Mouse (Mus musculus): Measurements from ENCODE around the gene Meiob.

Meiob gene

DNA sequence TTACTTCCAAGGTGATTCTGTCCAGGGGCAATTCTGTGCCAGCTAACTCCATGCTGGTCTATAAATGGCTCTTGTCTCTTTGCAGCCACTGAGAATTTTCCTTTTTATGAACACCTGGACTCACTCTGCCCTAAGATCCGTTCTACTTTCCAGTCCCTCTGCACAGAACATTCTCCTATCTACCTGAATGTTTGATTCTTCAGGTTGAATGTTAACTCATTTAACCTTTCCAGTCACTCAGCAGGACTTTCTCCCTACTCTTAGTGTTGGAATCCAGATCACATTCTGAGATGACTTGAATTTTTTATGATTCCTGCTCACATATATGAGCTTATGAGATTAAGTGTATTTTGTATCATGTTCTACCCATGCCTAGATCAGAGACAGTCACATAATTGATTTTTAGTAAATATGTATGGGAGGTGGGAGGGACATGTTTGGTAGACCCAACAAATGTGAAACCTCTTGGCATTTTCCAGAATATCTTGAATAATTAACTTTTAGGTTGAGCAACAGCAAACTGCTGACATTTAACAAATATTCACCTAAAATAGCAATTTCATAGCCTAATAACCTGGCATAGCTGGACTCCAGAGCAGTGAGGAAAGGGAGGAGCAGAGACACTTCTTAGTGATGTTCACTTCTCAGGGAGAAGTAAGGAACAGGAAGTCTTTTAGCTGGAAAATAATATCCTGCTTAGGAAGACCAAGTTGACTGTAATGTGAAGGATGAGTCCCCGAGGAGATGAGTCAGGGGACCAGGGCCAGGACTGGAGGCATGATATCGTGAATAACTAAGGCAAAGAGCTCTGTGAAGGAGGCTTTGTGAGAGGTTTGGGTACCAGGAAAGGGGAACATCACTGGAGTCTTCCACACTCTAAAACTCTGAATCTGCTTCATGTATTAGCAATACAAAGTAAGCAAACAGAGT is 17.5 kb downstream of the Meiob start:
- DNase-seq, result no peak

DNA sequence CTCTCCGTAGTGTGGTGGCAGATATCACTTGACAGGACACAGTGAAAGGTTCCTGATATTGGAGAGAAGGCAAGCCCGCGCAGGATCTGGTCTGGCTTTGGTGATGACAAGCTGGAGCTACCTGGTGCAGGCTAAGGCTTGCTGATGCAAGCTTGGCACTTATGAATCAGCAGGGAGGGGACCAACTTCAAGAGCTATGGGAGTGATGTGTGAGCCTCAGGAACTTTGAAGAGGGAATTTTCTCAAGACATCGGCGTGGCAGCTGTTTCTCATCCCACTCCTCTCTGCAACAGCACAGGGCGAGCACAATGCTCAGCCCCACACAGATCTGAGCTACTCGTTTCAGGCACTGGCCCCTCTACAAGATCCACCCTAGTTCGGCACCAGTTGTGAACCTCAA is 35.8 kb downstream of the Meiob start, which contains the start of gene Hagh:
Hagh (plus strand) TSS at position 302 of the 400 bp plus-strand sequence.
- no peak for DNase-seq

DNA sequence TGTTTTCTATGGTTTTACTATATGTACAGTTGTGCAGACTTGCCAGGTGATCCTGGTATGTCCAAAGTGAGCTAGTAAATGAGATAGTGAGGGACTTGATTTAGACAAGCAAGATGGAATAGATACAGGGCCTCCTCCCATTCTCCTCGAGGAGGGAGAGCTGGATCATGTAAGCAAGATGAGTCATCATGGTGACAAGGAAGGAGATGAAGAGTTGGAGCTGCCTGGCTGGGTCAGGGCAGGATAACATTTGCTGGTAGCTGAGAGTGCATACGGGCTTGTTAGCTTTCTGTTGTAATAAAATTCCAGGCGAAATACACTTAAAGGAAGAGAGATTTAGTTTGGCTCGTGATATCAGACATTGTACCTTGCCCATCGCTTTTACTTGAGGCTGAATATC is 36.3 kb downstream of the Meiob start:
- DNase-seq, result no peak

DNA sequence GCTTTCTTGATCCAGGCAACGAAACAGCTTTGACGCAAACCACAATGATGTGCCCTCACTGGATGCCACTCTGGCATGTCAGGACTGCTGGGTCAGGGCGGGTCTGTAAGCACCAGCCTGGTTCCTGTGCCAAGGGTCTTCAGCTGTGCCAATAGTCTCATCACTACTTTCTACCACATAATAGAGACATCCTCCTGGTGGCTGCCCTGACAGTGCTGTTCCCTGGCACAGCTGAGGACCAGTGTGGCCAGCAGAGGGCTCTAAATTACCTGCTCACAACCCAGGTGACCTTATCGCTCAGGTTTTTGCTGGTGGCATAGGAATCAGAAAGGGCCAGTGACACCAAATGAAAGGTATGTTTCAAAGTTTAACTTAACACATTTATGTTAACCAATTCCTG is 37.0 kb downstream of the Meiob start:
- DNase-seq, result no peak

DNA sequence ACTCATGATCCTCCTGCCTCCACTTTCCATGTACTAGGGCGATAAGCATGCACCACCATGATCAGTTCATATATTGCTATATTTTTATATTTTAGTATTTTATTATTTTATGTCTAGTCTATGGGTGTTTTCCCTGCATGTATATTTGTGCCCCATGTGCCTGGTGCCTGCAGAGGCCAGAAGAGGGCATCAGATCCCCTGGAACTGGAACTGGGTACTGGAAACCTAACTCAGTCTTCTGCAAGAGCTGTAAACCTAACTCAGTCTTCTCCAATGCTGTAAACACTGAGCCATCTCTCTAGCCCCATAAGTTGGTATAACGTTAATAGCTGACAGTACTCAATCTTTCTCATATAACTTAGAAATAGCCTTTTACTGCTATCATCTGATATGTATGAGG is 38.5 kb downstream of the Meiob start:
- no peak for DNase-seq

DNA sequence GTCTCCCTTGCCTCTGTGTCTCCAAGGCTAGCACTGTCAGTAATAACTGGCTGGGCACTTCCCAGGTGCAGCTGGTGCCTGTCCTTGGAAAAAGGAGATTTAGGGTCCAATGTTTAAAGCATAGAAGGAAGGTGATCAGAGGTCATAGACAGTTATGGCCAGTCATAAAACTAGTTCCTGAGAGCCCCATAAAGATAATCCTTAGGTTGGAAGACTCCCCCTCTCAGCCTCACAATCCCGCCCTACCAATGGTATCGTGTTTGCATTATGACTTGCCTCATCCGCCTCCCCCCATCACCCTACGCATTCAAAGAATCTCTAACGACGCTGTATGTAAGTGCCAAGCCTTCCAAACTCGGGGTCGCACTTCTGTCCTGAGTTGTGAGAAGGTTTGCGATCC is 40.4 kb downstream of the Meiob start:
- no peak for DNase-seq

DNA sequence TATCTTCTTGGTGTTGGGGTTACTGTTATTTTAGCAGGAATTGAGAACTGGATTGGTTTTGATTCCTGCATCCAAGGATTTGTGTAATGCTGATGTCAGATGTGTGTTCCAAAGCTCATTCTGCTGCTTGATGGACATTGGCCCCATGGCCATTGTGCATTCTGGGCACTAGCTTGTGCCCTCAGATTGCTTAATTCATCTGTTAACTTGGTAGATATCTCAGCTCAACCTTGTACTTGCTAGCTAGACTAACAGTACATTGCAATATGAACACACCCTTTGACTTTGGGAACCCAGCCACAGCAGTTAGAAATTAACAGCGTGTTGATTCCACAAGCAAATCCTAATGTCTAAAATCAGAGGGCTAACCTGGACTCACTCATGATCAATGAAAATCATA is 43.3 kb downstream of the Meiob start:
- no peak for DNase-seq

DNA sequence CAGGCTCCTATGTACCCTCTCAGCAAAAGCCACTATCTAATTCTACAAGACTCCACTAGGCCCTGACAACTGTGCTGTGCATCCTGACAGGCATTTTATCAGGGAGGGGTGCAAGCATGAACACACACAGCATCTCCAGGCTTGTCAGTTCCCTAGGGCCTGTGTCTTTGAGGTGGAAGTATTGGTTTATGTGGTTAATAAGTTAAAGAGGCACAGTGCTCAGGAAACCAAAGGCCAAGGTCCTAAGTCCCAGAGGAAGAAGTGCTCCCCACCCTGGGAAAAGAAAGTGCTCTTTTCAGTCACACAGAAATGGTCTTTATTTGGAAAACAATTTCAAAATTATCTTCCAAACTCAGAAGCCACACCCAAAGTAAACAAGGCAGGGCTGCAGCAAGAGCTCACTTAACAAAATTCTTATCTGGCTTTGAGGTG is 44.5 kb downstream of the Meiob start:
- no peak for DNase-seq

DNA sequence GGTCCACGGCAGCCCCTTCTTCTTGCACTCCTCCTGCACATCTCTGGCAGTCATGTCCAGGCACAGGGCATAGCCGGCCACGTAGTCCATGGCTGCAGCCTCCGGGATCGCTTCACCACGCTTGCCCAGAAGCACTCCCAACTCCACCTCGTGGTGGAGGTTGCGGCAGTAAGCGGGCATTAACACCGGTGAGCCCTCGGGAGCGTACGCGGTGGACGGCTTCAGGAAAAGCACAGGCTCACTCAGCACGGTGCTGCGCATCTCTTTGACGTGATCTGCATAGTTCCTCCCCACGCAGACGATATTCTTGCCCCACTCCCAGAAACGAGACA is 45.6 kb downstream of the Meiob start:
- DNase-seq, result no peak

DNA sequence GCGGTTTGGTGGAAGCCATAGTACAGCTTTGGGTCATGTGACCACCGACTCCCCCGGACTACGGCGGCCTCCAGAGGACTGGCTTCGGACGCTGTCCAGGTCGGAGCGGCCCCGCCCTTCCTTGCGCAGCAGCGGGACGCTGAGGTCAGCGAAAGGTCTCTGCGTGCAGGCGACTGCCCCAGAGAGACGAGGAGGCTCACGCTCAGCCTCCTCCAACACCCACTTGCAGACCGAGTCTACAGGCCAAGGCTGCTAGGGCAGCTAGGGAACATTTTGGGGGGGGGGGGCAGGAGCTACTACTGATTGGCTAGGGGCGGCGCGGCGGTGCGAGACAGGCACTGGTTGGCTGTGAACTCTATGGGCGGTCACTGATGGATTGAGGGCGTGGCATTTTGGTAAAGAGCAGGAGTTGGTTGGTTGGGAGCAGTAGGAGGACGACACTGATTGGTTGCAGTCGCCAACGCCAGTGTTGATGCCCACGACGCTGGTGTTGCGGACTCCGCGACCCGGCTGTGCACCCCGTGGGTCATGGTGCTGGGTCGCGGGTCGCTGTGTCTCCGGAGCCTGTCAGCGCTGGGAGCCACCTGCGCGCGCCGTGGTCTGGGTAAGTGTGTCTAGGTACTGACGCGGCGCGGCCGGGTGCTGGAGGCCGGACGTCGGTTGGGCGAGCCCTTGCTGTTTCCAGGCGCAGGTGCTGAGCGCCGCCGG is 46.1 kb downstream of the Meiob start, which contains the start of gene Fahd1:
Fahd1 (minus strand) TSS at position 300 of the 708 bp plus-strand sequence.
- DNase-seq, result peak; percentile 87

DNA sequence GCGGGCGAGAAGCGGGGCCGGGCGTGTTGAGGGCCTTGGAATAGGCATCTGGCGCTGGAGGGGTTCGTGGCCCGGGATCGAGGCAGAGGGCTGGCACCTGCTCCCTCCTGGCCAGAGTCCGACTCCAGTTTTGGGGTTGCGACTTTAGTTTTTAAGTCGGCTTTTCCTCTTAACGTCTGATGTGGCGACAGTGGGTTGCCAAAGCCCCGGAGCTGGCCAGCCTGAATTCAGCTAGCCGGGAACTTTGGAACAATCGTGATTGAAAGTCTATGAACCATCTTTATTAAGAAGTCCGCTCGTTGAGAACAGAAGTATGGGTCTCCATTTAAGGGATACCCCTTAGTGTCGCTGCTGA is 46.7 kb downstream of the Meiob start:
- DNase-seq, result no peak

DNA sequence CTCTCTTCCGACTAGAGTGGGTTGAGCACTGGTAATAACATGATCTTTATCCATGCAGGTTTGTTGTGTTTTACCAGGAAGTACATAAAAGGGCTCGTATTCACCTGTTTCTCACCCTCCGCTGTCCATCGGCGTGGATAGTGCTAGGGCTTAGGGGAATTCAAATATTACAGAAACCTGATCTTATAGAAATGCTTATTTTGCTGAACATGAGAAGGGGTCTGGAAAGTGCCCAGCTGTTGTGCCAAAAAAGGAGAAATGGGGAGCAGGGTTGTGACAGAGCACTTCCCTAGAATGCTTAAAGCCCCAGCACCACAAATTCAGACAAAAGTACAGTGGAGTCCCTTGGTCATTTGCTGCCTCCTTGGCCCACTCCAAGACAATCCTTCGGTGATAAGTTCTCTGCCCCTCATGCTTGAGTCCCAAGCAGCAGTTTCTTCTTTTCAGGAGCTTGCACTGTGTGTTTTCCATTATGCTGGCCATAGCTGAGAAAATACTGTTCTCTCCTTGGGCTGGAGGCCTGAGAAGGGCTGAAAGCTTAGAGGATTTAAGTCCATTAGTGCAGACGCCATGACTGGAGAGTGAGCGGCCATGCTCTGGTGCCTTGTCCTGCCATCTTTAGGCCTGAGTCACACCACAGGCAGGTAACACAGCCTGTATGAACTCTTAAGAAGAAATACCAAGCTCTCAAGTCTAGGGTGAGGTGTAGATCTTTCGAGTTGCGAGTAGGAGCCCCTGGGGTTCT is 47.5 kb downstream of the Meiob start:
- no peak for DNase-seq

DNA sequence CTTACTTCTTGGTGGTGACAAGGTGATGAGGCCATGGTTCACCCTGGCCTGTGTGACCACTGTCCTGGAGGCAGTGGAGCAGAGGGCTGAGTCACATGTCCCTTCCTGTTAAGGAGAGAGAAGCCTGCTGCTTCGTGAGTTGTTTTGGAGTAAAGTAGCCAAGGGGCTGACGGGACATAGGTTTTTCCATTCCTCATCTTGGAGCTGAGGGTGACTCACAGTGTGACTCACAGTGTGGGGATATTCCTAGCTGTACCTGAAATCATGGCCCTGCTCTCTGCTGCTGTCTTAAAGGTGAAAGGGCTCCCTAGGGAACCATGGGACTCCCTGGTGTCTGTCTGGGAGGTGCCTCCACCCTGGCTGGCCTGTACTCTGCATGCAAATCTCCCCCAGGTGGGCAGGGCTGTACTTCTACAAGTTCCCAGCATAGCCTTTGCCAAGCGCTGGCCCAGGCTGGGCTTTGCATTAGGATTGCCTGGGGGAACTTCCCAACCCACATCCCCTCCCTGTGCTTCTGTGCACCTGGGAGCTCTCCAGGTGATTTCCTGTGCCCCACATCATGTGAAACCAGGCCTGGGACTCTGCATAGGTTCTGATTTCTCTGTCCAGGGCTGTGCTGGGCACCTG is 51.9 kb downstream of the Meiob start:
- DNase-seq, result no peak

DNA sequence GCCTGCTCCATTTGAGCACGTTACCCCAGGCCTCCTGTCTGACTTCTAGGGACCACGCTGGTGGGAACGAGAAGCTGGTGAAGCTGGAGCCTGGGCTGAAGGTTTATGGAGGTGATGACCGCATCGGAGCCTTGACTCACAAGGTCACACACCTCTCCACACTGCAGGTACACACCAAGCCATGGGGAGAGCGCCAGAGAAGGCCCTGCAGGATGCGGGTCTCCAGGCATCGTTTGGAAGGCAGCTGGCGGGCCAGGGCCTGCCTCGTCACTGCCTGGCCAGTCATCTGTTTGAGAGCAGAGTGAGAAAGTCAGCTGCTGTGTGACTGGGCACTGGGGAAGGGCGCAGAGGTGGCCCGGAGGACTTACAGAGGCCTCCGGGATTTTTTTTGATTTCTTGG is 52.5 kb downstream of the Meiob start:
- no peak for DNase-seq

DNA sequence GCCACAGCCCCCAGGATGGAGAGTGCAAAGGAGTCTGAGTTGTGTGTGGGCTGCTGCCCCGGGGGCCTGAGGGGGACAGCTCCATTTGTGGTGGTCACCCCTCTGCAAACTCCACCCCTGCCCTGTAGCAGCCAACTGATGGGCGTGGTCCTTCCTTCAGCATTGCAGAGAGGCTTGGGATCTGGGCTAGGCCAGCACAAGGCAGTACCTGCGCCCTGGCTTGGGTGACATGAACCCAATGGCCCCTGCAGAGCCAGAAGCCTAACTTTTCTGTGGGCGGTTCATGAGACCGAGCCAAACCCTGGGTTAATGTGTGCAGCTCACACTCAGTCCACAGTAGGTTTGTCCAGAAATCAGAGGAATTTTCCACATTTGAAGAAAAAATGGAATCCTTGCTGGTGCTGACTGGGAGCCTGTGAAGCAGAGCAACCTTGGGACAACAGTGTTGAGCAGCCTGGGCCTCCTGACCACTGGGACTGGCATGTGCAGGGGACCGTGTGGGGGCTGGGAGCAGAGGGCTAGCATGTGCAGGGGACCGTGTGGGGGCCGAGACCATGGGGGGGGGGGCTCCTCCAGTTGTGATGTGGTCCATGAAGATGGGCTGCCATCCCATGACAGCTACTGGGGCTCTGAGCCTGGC is 53.9 kb downstream of the Meiob start:
- DNase-seq, result no peak

DNA sequence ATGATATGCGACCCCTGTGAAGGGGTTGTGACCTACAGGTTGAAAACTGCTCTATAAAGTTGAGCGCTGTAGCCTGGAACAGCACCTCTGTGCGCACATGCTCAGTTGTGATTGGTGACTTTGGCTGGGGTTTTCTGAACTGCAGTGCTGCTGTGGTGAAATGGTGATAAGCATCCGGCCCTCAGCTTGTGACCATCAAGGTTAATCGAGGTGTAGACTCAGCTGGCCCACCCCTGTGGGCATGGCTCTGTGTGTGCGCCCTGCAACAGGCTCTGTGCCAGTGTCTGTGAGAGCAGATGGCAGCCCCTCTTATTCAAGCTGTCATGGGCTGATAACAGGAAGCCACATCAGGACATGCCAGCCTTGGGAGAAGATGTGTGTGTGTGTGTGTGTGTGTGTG is 54.9 kb downstream of the Meiob start:
- DNase-seq, result no peak

DNA sequence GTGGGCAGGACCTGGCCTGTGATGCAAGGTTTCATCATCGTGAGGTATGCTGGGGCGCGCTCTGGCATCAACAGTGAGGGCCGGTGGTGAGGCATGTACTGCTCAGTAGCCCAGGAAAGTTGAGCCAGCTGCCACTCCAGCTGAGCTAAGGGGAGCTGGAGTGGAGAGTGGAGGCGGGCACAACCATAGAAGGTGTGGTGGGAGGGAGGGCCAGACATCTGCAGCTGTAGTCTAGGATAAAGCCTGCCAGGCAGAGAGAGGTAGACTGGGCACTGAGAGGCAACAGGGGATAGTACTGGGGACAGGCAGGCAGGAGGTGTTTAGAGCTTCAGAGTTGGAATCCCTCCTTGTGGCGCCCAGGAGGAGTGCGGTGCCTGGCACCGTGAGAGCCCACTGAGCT is 56.0 kb downstream of the Meiob start:
- DNase-seq, result no peak

DNA sequence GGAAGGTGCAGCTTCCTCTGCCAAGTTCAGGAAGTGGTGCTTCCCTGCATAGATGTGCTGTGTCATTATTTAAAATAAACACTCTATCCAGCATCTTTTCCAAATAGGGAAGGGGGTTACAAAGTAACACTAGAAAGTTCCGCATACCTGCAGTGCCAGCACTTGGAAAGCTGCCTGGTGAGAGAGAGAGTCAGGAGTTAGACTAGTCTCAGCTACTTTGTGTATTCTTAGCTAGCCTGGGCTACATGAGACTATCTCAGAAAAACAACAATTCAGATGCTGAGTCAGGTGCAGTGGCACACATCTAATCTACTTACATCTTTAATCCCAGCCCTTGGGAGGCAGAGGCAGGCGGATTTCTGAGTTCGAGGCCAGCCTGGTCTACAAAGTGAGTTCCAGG is 57.7 kb downstream of the Meiob start:
- DNase-seq, result no peak

DNA sequence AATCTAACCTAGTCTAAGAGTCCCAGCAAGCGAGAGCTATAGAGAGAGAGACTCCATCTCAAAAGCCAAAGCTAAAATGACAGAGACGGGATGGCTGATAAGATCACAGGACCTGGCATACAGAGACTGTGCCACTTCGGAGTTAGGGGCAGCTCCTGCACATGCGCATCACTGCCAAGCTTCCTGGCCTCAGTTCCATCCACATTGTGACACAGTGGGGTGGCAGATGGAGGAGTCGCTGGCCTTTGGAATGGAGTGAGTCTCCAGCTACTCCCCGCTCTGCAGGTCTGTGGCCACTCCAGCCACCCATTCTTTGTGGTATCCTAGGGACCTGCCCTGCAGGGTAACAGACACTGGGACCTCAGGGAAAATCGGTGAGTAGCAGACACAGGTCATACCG is 61.7 kb downstream of the Meiob start, which contains the start of gene Igfals:
Igfals (plus strand) TSS at position 222 of the 400 bp plus-strand sequence.
- no peak for DNase-seq

DNA sequence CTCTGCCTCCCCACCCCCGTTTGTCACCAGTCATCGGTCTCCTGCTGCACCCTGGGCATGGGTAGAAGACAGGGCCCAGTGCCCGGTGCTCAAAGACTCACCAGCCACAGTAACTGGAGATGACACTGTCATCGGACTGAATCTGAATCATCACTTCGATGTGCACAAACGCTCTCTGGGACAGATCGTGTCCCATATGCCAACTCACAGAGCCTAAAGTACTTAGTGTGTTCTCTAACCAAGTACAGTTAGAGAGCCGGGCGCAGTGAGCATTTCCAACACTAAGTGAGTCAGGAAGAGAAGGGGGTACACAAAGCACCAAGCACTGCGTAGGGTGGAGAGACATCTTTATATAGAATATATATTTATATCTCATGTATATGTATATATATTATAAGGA is 63.8 kb downstream of the Meiob start:
- no peak for DNase-seq

DNA sequence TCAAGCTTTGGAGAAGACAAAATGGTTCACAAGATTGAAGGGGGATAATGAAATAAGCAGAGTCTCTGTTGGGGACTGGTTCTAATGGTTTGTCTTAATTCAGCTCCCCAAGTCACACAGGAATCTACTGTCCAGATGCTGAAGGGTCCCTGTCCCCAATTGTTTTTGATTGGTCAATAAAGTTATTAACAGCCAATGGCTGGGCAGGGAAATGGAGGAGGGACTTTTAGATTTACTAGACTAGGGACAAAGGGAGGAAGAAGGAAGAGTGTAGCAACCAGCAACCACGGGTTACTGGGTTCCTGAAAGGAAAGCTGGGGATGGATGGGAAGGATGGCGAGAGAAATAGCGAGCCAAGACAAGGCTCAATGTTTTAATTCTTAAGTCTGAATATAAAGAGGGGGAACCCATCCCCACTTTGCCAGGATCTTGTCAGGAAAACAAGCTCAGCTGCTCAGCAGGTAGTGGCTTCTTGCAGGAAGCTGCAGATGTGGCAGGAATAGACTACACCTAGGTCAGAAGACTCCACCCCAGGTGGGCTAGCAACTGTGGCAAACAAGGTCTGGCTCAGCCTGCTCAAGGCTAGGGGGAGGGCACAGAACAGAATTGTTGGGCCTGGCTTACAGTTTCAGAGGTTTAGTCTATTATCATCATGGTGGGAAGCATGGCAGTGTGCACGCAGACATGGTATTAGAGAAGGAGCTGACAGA is 69.8 kb downstream of the Meiob start:
- DNase-seq, result no peak

DNA sequence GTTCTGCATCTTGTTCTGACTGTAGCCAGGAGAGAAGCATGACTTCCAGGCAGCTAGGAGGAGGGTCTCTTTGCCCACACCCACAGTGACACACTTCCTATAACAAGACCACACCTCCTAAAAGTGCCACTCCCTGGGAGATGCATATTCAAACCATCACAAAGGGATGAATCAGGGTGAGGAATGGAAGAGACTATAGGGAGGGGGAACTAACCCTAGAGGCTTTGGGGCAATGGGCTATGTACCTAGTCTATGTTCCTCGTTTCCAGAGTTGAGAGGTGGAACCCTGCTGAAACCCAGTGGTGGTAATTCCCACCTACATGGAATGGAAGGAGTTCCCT is 70.3 kb downstream of the Meiob start:
- no peak for DNase-seq
